Mouse (Mus musculus) brain, adult 2 months (tissue): ENCODE results near the gene Abhd6.
"Not testable (repeated sequence)": the region's sequence is repeated elsewhere in the genome, so short reads cannot be mapped to it uniquely, and the experiment has no call there.

Source experiments
- DNase-seq: peaks from one replicate; pipeline ENCODE4 v3.0.0; 2011; ENCODE audit warnings: low read depth, low spot score

Abhd6 gene

GRCm38 (mm10) chr14:7999030-7999429, 3.7 kb upstream of the Abhd6 start:
- DNase-seq: no peak

- DNase-seq: no peak
These were observed 3.3 kb upstream of the Abhd6 start for GRCm38 (mm10) chr14:7999435-7999834.

- DNase-seq: no peak
These were observed 2.5 kb upstream of the Abhd6 start for GRCm38 (mm10) chr14:8000247-8000646.

GRCm38 (mm10) chr14:8000831-8001685, 1.6 kb upstream of the Abhd6 start:
- DNase-seq: peak; percentile 80

- peak; percentile 76 for DNase-seq
These were observed 480 bp downstream of the Abhd6 start for GRCm38 (mm10) chr14:8003093-8003670.

- peak; percentile 48 for DNase-seq
These were observed 1.3 kb downstream of the Abhd6 start for GRCm38 (mm10) chr14:8003727-8004670.

GRCm38 (mm10) chr14:8006061-8006460, 3.4 kb downstream of the Abhd6 start:
- DNase-seq: not testable (repeated sequence)

- no peak for DNase-seq
These were observed 4.4 kb downstream of the Abhd6 start for GRCm38 (mm10) chr14:8007084-8007483.

- DNase-seq: no peak
These were observed 4.8 kb downstream of the Abhd6 start for GRCm38 (mm10) chr14:8007486-8007885.

GRCm38 (mm10) chr14:8007923-8008322, 5.2 kb downstream of the Abhd6 start:
- DNase-seq: peak; percentile 77

- no peak for DNase-seq
These were observed 8.6 kb downstream of the Abhd6 start for GRCm38 (mm10) chr14:8011297-8011696.

- no peak for DNase-seq
These were observed 9.2 kb downstream of the Abhd6 start for GRCm38 (mm10) chr14:8011938-8012337.

GRCm38 (mm10) chr14:8015756-8016155, 13.1 kb downstream of the Abhd6 start:
- no peak for DNase-seq

GRCm38 (mm10) chr14:8016276-8016675, 13.6 kb downstream of the Abhd6 start:
- peak; percentile 35 for DNase-seq

- no peak for DNase-seq
These were observed 14.2 kb downstream of the Abhd6 start for GRCm38 (mm10) chr14:8016951-8017350.

- no peak for DNase-seq
These were observed 17.3 kb downstream of the Abhd6 start for GRCm38 (mm10) chr14:8020011-8020410.

GRCm38 (mm10) chr14:8020546-8020945, 17.8 kb downstream of the Abhd6 start:
- DNase-seq: no peak

GRCm38 (mm10) chr14:8024469-8024868, 21.8 kb downstream of the Abhd6 start:
- no peak for DNase-seq

- DNase-seq: no peak
These were observed 22.2 kb downstream of the Abhd6 start for GRCm38 (mm10) chr14:8024936-8025335.

- peak; percentile 68 for DNase-seq
These were observed 24.2 kb downstream of the Abhd6 start for GRCm38 (mm10) chr14:8026769-8027531.

- DNase-seq: no peak
These were observed 25.4 kb downstream of the Abhd6 start for GRCm38 (mm10) chr14:8028086-8028485.
